Mouse (Mus musculus) ovary, postnatal 36 days (tissue): ENCODE results near the gene 5730596B20Rik.

Experiments
- DNase-seq: peaks from one replicate; pipeline ENCODE4 v3.0.0; 2022; ENCODE audit warnings: low spot score, mixed read lengths

5730596B20Rik gene

DNA sequence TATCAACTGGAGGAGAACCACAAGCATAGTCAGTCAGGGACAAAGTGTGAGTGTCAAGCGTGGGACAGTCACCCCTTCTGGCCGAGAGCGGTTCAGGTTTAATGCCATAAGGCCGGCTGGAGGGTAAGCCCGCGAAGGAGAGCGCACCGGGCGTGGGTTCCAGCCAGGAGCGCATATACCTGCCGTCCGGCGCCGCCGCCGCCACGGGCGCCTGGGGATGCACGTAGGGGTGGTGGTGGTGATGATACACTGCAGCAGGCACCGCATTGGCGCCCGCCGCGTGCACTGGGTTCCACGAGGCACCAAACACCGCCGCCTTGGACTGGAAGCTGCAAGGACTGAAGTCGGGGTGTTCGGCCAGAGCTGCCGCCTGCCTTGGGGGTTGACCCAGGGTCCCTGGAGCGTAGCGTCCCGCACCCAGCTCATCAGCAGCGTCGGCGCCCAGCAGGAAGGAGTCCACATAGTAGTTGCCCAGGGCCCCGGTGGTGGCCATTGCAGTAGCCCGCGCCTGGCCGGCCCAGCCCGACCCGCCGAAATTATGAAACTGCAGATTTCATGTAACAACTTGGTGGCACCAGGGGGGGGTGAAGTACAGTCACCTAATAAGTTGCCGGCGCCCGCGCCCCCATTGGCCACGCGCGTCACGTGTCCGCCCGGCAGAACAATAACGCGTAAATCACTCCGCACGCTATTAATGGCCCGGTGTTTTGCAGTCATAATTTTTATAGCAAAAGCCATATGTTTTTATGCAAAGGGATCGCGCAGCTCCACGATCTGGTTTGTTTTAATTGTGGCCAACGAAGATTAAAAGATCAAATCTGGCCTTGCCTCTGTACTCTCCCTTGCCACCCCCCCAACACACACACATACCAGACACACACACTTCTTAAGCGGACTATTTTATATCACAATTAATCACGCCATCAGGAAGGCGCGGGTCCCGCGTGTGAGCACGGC lies 48.6 kb downstream of the 5730596B20Rik start:
- DNase-seq, result no peak

GRCm38 (mm10) chr6:52226569-52227257 lies 49.4 kb downstream of the 5730596B20Rik start:
- DNase-seq, result no peak

GRCm38 (mm10) chr6:52227470-52228222 lies 50.3 kb downstream of the 5730596B20Rik start:
- no peak for DNase-seq

DNA sequence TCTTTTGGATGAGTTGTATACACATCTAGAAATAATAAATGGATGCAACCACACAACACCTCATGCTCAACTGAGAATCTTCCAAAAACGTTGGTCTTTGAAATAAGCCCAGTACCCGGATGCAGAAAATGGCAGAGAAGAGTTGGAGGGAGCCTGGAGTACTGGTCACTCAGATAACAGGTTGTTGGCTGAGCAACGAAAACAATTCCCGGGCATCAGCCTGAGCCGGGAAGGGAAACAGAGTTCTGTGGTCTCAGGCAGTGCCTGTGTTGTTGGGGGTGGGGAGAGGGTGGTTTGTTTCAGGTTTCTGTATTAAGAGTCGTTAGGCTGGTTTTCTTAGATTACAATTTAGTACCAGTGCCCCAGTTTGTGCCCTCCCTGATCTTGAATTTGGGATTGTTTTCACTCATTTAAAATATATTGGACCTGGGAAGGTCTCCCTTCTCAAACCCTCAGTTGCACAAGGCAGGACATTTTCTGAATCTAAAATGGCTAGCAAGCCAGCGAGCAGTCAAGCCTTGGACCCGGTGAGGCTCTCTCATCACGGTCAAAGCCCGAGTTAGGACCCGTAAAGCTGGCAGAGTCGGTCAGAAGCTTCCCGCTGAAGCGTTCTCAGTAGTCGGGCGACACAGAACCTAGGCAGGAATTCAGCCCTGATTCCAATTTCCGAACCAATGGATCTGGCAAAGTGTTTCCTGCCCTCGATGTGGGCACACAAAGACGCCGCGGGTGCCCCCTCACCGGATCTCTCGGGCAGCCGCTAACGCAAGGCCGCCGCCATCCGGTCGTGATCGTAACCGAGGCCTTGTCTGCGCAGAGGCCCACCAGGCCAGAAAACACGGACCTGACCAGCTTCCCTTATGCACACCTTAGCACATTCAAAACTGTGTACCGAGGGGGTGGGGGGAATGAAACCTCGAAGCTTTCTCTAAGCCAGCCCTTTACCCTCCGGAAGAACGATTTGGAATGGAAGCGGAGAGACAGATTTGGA lies 51.5 kb downstream of the 5730596B20Rik start:
- DNase-seq, result no peak

GRCm38 (mm10) chr6:52229558-52230416 lies 52.5 kb downstream of the 5730596B20Rik start:
- no peak for DNase-seq
